Mouse (Mus musculus) ES-E14 (cell line): ENCODE data around the gene Phb. TPM values are rescaled to one million over a fixed set of nuclear protein-coding genes. Genes with fewer than 3 reads are reported as not detected.

Source experiments
- DNase-seq: peaks from one replicate; pipeline ENCODE4 v3.0.0-alpha.2; 2013; ENCODE audit warnings: low read depth, low spot score
- H3K27ac ChIP-seq: 2 replicates; pipeline ENCODE4 v1.5.1; 2012; ENCODE audit warnings: low read depth, mild to moderate bottlenecking, low read length, moderate library complexity, mixed read lengths; ENCODE audit not compliant: poor library complexity, insufficient read depth, severe bottlenecking
- H3K36me3 ChIP-seq: 2 replicates; pipeline ENCODE4 v1.6.1; 2012; ENCODE audit warnings: mild to moderate bottlenecking, low read length, moderate library complexity, mixed read lengths; ENCODE audit not compliant: control insufficient read depth, poor library complexity, insufficient read depth, severe bottlenecking
- H3K4me1 ChIP-seq, 2 experiments: fragments of 150-350 bp in 1 of 2; sonication (generic) in 1 of 2; 2 replicates each; pipeline ENCODE4 v1.6.1; 2012; ENCODE audit warnings: low read length in 2 of 2, mild to moderate bottlenecking in 1 of 2, mixed read lengths in 1 of 2; ENCODE audit not compliant: control insufficient read depth in 2 of 2, insufficient read depth in 2 of 2, poor library complexity in 1 of 2
- H3K4me3 ChIP-seq, 2 experiments: fragments of 150-350 bp in 1 of 2; sonication (generic) in 1 of 2; 2 replicates each; pipeline ENCODE4 v1.5.1; 2012; ENCODE audit warnings: low read length in 2 of 2, low read depth in 1 of 2, mild to moderate bottlenecking in 1 of 2, mixed read lengths in 1 of 2; ENCODE audit not compliant: insufficient read depth in 1 of 2, poor library complexity in 1 of 2, severe bottlenecking in 1 of 2
- H3K9ac ChIP-seq: 2 replicates; pipeline ENCODE4 v1.6.1; 2012; ENCODE audit warnings: low read depth, mild to moderate bottlenecking, low read length, mixed read lengths; ENCODE audit not compliant: poor library complexity, insufficient read depth, severe bottlenecking
- H3K9me3 ChIP-seq: fragments of 150-350 bp; sonication (generic); 2 replicates; pipeline ENCODE4 v1.6.1; 2012; ENCODE audit warnings: low read depth, mild to moderate bottlenecking, low read length; ENCODE audit not compliant: control insufficient read depth, insufficient read depth
- CHD2 ChIP-seq: IDR thresholded peaks from 2 replicates; pipeline ENCODE4 v1.6.1; 2014; ENCODE audit warnings: mild to moderate bottlenecking, low read depth, low read length, inconsistent platforms
- HCFC1 ChIP-seq: IDR thresholded peaks from 2 replicates; pipeline ENCODE4 v1.6.1; 2012; ENCODE audit warnings: low read length, inconsistent platforms, borderline replicate concordance; ENCODE audit not compliant: insufficient read depth
- MAFK ChIP-seq: IDR thresholded peaks from 2 replicates; pipeline ENCODE4 v1.6.1; 2014; ENCODE audit warnings: mild to moderate bottlenecking, low read depth, low read length, inconsistent platforms; ENCODE audit not compliant: insufficient read depth
- ZC3H11A ChIP-seq: IDR thresholded peaks from 2 replicates; pipeline ENCODE4 v1.6.1; 2012; ENCODE audit warnings: low read depth, mild to moderate bottlenecking, inconsistent platforms, low read length, borderline replicate concordance
- ZNF384 ChIP-seq: IDR thresholded peaks from 2 replicates; pipeline ENCODE4 v1.6.1; 2012; ENCODE audit warnings: low read depth, low read length, inconsistent platforms
- in situ Hi-C, 2 experiments: fragments of 600-800 bp; cut with MboI; formaldehyde crosslinking; loops; one replicate each; pipeline ENCODE4 v1.15.1; 2025; ENCODE audit warnings: low sequenced_read_pairs in 2 of 2, inconsistent platforms in 1 of 2; ENCODE audit not compliant: unreplicated experiment in 2 of 2
- total RNA-seq: library from RNA; depleted of rRNA; stranded (reverse); fragments of 300-350 nt; gene quantifications from 2 replicates; pipeline ENCODE4 v1.2.3, GENCODE M21; 2012

Gene Phb
- total RNA-seq, 1 experiment: 693 TPM

DNA sequence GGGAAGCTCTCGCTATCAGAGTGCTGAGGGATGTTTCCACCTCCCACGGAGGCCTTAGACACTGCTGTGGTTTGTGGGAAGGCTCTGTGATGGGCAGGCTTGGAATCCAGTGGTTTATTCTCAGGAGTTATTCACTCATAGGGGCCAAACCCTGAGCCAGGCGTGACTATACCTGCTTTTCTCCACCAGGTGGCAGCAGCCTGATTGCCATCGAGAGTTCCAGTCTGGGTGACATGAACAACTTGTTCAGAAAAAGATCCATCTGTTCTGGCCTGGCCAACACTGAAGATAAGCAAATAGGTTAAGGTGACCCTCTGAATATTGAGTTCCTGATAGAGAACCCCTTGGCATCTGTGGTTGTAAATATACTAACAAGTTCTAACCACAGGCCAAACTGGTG, 19.3 kb downstream of the Phb start:
- H3K36me3 ChIP-seq: peaks cover 4% of the 10 kb centered on the region
- in situ Hi-C loops: loop anchor here in 1 of 2 experiments (5.0 kb wide), 1 partner anchor 66 kb away; no protein-coding TSS in a partner anchor
- no peak overlapping the region for H3K4me3 ChIP-seq
- no peak overlapping the region for H3K27ac ChIP-seq
- peaks cover 4 to 16% of the 10 kb centered on the region in 2 experiments; a peak in 1 of 4 replicates for H3K4me1 ChIP-seq
- H3K9me3 ChIP-seq: no peaks in the 10 kb centered on the region
- H3K9ac ChIP-seq: no peak overlapping the region; the same call in 1 of the 2 replicates
- DNase-seq: peak; percentile 70
- peak; percentile 54; the same call in 1 of the 2 replicates for TF ChIP-seq ZC3H11A
- no peak for TF ChIP-seq CHD2

DNA sequence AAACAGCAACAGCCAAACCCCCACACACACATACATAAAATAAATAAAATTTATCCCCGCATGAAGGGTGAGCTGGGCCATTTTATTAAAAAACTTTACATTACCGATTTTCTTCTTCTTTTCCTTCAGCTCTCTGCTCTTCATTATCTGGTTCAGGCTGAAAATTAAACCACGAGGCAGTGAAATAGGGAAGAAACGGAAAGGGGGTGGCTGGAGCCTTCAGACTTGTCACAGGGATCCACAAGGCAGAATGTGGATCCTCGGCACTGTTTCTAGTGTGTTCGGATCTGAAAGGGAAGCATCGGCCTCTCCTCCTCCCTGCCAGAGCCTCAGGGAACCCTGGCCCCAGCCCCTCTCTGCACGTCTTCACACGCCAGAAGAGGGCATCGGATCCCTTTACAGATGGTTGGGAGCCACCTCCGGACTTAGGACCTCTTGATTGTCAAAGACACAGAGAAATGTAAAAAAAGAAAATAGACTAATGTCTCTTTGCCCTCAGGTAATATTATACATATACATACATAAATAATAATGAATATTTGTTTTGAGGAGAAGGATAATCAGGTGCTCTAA, 20.4 kb downstream of the Phb start:
- in situ Hi-C loops: loop anchor here in 1 of 2 experiments (5.0 kb wide), 1 partner anchor 65 kb away; no protein-coding TSS in a partner anchor
- Histone ChIP-seq H3K27ac (no peak overlapping the region), H3K9ac (no peak overlapping the region), H3K9me3 (no peaks in the 10 kb centered on the region), H3K4me3 (no peak overlapping the region), H3K36me3 (no peaks in the 10 kb centered on the region), H3K4me1 (peaks cover 3 to 12% of the 10 kb centered on the region in 2 experiments; a peak in 1 of 4 replicates)
- no peak for DNase-seq
- no peak for TF ChIP-seq ZC3H11A
- TF ChIP-seq ZNF384: no peak
- no peak for TF ChIP-seq MAFK
- no peak for TF ChIP-seq CHD2
- TF ChIP-seq HCFC1: no peak

DNA sequence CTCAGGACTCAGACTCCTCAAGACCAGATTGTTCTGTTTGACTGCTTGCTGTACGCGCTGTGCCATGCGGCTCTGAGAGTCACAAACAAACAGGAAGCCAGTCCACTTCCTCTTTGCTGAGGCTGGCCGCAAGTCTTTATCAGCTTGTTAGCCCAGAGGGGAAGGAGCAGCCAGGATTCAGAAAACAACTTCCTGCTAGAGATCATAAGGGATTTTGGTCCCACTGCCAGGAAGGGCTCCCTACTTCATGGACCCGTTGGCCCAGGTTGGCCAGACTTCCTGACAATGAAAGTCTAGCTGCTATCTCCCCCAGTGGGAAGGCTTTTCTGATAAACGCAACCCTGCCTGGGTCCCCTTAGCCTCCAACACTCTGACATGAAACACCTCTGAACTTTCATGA, 21.8 kb downstream of the Phb start:
- no peak for TF ChIP-seq HCFC1
- in situ Hi-C loops: loop anchor here in 1 of 2 experiments (5.0 kb wide), 1 partner anchor 64 kb away; no protein-coding TSS in a partner anchor
- H3K36me3 ChIP-seq: no peaks in the 10 kb centered on the region

DNA sequence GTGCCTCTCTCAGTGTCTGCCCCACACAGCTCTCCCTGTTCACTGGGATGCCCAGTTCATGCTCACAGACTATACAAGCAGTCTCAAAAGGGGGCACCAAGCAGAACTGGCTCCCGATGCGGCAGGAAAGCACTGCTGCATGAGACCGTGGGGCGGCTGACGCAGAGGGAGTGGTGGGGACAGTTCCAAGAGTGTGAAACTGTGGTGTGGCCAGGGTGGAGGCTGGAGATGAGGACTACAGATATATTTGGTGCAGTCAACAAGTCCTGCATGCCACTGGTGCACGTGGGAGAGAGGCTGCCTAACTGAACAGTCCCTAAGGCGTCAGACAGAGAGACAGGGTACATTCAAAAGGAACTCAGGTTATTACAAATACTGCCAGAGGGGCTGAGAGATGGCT, 22.2 kb downstream of the Phb start:
- TF ChIP-seq MAFK (no peak), ZNF384 (no peak), HCFC1 (no peak), CHD2 (no peak)
- Histone ChIP-seq H3K27ac (no peak overlapping the region), H3K9me3 (no peaks in the 10 kb centered on the region), H3K4me1 (peaks cover 4 to 16% of the 10 kb centered on the region in 2 experiments; a peak in 1 of 4 replicates), H3K4me3 (no peak overlapping the region), H3K9ac (no peak overlapping the region), H3K36me3 (no peaks in the 10 kb centered on the region)
- in situ Hi-C loops: loop anchor here in 1 of 2 experiments (5.0 kb wide), 1 partner anchor 63 kb away; no protein-coding TSS in a partner anchor
- DNase-seq: no peak

More for the DNA sequence above, 21.8 kb downstream of the Phb start:
- no peak overlapping the region for H3K27ac ChIP-seq
- H3K4me3 ChIP-seq: no peak overlapping the region
- no peak for DNase-seq
- peaks cover 4 to 16% of the 10 kb centered on the region in 2 experiments; a peak in 1 of 4 replicates for H3K4me1 ChIP-seq
- H3K9me3 ChIP-seq: no peaks in the 10 kb centered on the region
- H3K9ac ChIP-seq: 0 out of 2 replicates have a peak overlapping the region, but pooled peaks have one; percentile 6

DNA sequence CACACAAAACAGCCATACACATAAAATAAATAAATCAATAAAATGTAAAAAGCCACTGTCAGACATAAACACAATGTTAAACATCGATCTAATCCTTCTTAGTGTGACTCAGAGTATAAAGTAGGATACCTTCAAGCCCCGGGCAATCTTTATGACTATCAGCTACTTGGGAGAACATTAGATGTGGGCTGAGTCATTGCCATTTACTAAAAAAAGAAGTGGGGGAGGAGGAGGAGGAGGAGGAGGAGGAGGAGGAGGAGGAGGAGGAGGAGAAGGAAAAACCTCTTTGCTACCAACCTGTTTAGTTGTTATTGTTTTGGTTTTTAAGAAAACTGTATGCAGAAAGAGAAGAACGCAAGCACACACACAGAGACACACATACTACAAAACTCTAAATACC, 22.8 kb downstream of the Phb start:
- no peaks in the 10 kb centered on the region for H3K9me3 ChIP-seq
- in situ Hi-C loops: loop anchor here in 1 of 2 experiments (5.0 kb wide), 1 partner anchor 63 kb away; no protein-coding TSS in a partner anchor
- no peak overlapping the region for H3K9ac ChIP-seq
- no peak for TF ChIP-seq ZC3H11A
- no peak for TF ChIP-seq ZNF384
- no peak for TF ChIP-seq MAFK
- TF ChIP-seq CHD2: no peak
- TF ChIP-seq HCFC1: no peak
- no peak for DNase-seq
- H3K4me3 ChIP-seq: no peak overlapping the region
- no peaks in the 10 kb centered on the region for H3K36me3 ChIP-seq
- H3K4me1 ChIP-seq: peaks cover 4 to 16% of the 10 kb centered on the region in 2 experiments; a peak in 1 of 4 replicates
- no peak overlapping the region for H3K27ac ChIP-seq
